Mouse (Mus musculus) ES-E14 (cell line): ENCODE measurements around the gene Phip.

Source experiments
- CHD2 ChIP-seq: IDR thresholded peaks from 2 replicates; pipeline ENCODE4 v1.6.1; 2014; ENCODE audit warnings: mild to moderate bottlenecking, low read depth, low read length, inconsistent platforms
- HCFC1 ChIP-seq: IDR thresholded peaks from 2 replicates; pipeline ENCODE4 v1.6.1; 2012; ENCODE audit warnings: low read length, inconsistent platforms, borderline replicate concordance; ENCODE audit not compliant: insufficient read depth
- ZC3H11A ChIP-seq: IDR thresholded peaks from 2 replicates; pipeline ENCODE4 v1.6.1; 2012; ENCODE audit warnings: low read depth, mild to moderate bottlenecking, inconsistent platforms, low read length, borderline replicate concordance
- ZNF384 ChIP-seq: IDR thresholded peaks from 2 replicates; pipeline ENCODE4 v1.6.1; 2012; ENCODE audit warnings: low read depth, low read length, inconsistent platforms

DNA sequence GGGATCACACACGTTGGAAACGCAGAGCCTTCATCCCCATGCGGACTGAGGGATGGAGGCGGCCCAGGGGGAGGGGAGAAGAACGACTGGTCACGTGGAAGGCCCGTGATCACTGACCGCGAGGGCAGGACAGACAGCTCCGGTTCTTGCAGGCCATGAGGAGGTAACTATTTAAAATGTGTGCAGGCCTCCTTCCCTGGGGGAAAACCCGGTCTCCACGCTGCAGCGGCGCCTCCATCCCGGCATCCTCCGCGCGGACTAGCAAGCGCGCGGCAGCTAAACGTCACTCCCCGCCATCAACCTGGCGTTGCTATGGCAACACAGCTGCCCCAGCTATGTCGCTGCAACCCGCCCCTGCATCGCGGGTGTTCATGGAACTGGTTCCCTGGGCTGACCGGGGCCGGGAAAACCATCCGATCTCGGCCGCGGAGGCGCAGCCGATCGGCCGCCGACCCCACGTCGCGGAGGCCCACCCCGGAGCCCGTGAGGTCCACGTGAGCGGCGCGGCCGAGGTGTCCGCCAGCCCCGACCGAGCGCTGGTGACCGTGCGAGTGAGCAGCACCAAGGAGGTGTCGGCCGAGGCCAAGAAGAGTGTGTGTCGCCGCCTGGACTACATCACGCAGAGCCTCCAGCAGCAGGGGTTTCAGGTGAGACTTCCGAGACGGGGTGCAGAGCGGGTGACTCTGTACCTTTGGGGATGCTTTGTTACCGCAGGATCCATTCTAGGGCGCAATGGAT, 145.5 kb downstream of the Phip start:
- no peak for TF ChIP-seq CHD2
- TF ChIP-seq ZC3H11A, result no peak
- TF ChIP-seq HCFC1, result no peak
- TF ChIP-seq ZNF384, result no peak
